Mouse (Mus musculus): ENCODE measurements at regions not wholly inside any gene's neighbourhood (a gene's known extent, or its start where the extent isn't known, plus 50 kb on each side); places are given as distances from the start of the nearest gene placed in this dataset.

GRCm38 (mm10) chr17:82999710-83000109, 215.4 kb upstream of the Pkdcc start:
- Histone ChIP-seq H3K9ac (no peak overlapping the region), H3K9me3 (replicated peaks) (no peaks in the 10 kb centered on the region), H3K4me2 (replicated peaks) (no peak overlapping the region), H3K4me1 (no peaks in the 10 kb centered on the region), H3K4me3 (replicated peaks) (no peak overlapping the region), H3K36me3 (no peaks in the 10 kb centered on the region), H3K27ac (replicated peaks) (no peak overlapping the region), H3K27me3 (no peaks in the 10 kb centered on the region)
- no peak for ATAC-seq (ENCODE audit: insufficient number of reproducible peaks, low FRiP score, low TSS enrichment, low read depth)
- whole genome bisulfite sequencing: 69% methylated on average over 10 of the region's 10 CpGs

DNA sequence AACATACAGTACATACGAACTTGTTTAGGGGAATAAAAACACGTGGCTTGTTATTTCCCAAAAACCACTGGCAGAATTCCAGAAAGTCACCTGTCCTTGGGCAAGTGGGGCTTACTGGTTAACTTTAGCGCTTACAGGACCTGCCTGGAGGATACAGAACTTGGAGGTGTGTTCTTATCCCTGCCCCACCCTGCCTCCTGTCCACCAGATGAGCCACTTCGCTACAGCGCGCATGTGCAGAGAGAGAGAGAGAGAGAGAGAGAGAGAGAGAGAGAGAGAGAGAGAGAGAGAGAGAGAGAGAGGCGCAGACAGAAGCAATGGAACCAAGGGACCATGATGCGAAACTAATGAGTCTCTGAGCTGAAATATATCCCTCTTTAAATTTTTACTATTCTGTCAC, 214.7 kb upstream of the Pkdcc start:
- ATAC-seq (ENCODE audit: insufficient number of reproducible peaks, low FRiP score, low TSS enrichment, low read depth): no peak
- Histone ChIP-seq H3K27me3 (no peaks in the 10 kb centered on the region), H3K4me3 (replicated peaks) (no peak overlapping the region), H3K9ac (no peak overlapping the region), H3K4me2 (replicated peaks) (no peak overlapping the region), H3K27ac (replicated peaks) (no peak overlapping the region), H3K9me3 (replicated peaks) (no peaks in the 10 kb centered on the region), H3K36me3 (no peaks in the 10 kb centered on the region), H3K4me1 (no peaks in the 10 kb centered on the region)
- WGBS: 54% methylated on average over 8 of the region's 8 CpGs

GRCm38 (mm10) chr17:83001567-83001966, 213.5 kb upstream of the Pkdcc start:
- ATAC-seq (ENCODE audit: insufficient number of reproducible peaks, low FRiP score, low TSS enrichment, low read depth): no peak
- H3K27me3 ChIP-seq: no peaks in the 10 kb centered on the region
- H3K4me1 ChIP-seq: no peaks in the 10 kb centered on the region
- no peak overlapping the region for H3K27ac ChIP-seq (replicated peaks)
- no peak overlapping the region for H3K4me2 ChIP-seq (replicated peaks)
- H3K4me3 ChIP-seq (replicated peaks): no peak overlapping the region
- H3K9me3 ChIP-seq (replicated peaks): no peaks in the 10 kb centered on the region
- H3K9ac ChIP-seq: no peak overlapping the region
- no peaks in the 10 kb centered on the region for H3K36me3 ChIP-seq
- WGBS: 4% methylated on average over 2 of the region's 2 CpGs

- Histone ChIP-seq H3K9me3 (replicated peaks) (no peaks in the 10 kb centered on the region), H3K27me3 (no peaks in the 10 kb centered on the region), H3K9ac (no peak overlapping the region), H3K4me3 (replicated peaks) (no peak overlapping the region), H3K36me3 (no peaks in the 10 kb centered on the region), H3K4me2 (replicated peaks) (no peak overlapping the region), H3K4me1 (no peaks in the 10 kb centered on the region), H3K27ac (replicated peaks) (no peak overlapping the region)
- WGBS: 82% methylated on average over 1 of the region's 1 CpGs
- ATAC-seq (ENCODE audit: insufficient number of reproducible peaks, low FRiP score, low TSS enrichment, low read depth): no peak
These were observed 204.2 kb upstream of the Pkdcc start for GRCm38 (mm10) chr17:83010845-83011244.

DNA sequence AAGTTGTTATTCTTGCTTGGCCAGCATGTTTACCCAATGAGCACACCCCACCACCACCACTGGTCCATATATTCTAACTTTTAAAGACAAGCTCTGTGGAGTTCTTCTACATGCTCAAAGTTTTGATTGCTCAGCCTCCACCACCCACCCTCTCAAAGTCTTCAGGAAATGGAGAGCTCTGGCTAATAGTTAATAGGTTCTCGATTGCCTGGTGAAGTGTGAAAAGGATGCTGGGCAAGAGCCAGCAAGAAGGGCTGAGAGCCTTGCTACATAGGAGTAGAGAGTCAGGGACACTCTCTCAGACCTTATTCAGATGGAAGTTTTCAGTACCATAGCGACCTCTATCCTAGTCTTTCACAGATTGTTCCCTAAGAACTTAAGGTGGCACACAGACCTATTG, 199.4 kb upstream of the Pkdcc start:
- Histone ChIP-seq H3K9ac (no peak overlapping the region), H3K27me3 (no peaks in the 10 kb centered on the region), H3K4me2 (replicated peaks) (no peak overlapping the region), H3K4me3 (replicated peaks) (no peak overlapping the region), H3K4me1 (no peaks in the 10 kb centered on the region), H3K36me3 (no peaks in the 10 kb centered on the region), H3K27ac (replicated peaks) (no peak overlapping the region), H3K9me3 (replicated peaks) (no peaks in the 10 kb centered on the region)
- 58% methylated on average over 2 of the region's 2 CpGs for WGBS
- ATAC-seq (ENCODE audit: insufficient number of reproducible peaks, low FRiP score, low TSS enrichment, low read depth): no peak

- Histone ChIP-seq H3K4me2 (replicated peaks) (no peak overlapping the region), H3K27ac (replicated peaks) (no peak overlapping the region), H3K4me1 (no peaks in the 10 kb centered on the region), H3K9ac (no peak overlapping the region), H3K9me3 (replicated peaks) (no peaks in the 10 kb centered on the region), H3K36me3 (no peaks in the 10 kb centered on the region), H3K27me3 (no peaks in the 10 kb centered on the region), H3K4me3 (replicated peaks) (no peak overlapping the region)
- no peak for ATAC-seq (ENCODE audit: insufficient number of reproducible peaks, low FRiP score, low TSS enrichment, low read depth)
- WGBS: 97% methylated on average over 5 of the region's 5 CpGs
These were observed 198.2 kb upstream of the Pkdcc start for GRCm38 (mm10) chr17:83016936-83017335.

- no peaks in the 10 kb centered on the region for H3K36me3 ChIP-seq
- no peak overlapping the region for H3K4me3 ChIP-seq (replicated peaks)
- H3K9ac ChIP-seq: no peak overlapping the region
- H3K4me2 ChIP-seq (replicated peaks): no peak overlapping the region
- ATAC-seq (ENCODE audit: insufficient number of reproducible peaks, low FRiP score, low TSS enrichment, low read depth): no peak
- H3K27me3 ChIP-seq: no peaks in the 10 kb centered on the region
- WGBS: 57% methylated on average over 5 of the region's 5 CpGs
- H3K4me1 ChIP-seq: no peaks in the 10 kb centered on the region
- H3K9me3 ChIP-seq (replicated peaks): no peaks in the 10 kb centered on the region
- no peak overlapping the region for H3K27ac ChIP-seq (replicated peaks)
These were observed 195.8 kb upstream of the Pkdcc start for GRCm38 (mm10) chr17:83019267-83019666.

DNA sequence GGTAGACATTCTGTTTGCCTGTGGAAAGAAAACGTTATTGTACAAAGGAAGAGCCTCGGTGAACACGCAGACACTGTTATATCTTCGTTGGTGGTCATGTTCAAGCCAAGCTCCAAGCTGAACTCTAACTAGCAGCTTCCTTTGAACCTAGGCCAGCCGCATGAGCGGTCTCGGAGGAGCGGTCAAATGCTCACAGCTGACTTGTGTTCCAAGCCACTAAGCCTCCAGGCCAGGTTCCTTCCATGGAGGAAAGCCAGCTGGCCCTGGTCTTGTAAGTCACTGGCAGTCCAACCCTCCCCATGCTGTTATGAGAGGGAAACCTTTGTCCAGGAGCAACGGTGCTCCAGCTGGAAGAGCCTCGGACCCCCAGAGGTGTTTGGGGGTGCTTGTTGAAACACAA, 194.5 kb upstream of the Pkdcc start:
- Histone ChIP-seq H3K4me1 (0 out of 2 replicates have a peak, but pooled peaks cover 4% of the 10 kb centered on the region), H3K9me3 (replicated peaks) (no peaks in the 10 kb centered on the region), H3K27ac (replicated peaks) (no peak overlapping the region), H3K4me3 (replicated peaks) (no peak overlapping the region), H3K9ac (no peak overlapping the region), H3K36me3 (no peaks in the 10 kb centered on the region), H3K4me2 (replicated peaks) (no peak overlapping the region), H3K27me3 (no peaks in the 10 kb centered on the region)
- 56% methylated on average over 10 of the region's 10 CpGs for WGBS
- 0 out of 2 replicates have a peak, but pooled peaks have one; percentile 40 for ATAC-seq (ENCODE audit: insufficient number of reproducible peaks, low FRiP score, low TSS enrichment, low read depth)

DNA sequence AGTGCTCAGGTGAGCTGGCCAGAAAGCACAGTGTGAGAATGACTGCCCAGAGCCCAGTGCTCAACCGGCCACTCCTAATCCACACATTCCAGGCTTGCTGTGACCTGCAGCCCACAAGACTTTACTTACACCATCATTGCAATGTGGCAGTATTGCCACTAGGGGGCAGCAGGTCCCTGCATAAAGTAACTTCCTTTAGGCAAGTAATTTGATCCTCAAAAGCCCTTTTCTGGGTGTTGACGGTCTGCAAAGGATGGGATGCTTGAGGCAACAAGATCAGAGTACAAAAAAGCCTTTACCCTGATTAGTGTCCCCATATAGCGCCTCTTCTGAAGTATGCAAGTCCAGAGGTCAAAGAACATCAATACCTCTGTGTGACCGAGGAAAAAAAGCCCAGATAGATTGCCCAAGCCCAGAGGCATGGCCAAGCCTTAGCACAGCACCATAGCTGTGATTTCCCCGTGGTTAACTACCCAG, 189.7 kb upstream of the Pkdcc start:
- no peak overlapping the region for H3K9ac ChIP-seq
- no peaks in the 10 kb centered on the region for H3K27me3 ChIP-seq
- H3K4me1 ChIP-seq: 0 out of 2 replicates have a peak, but pooled peaks cover 4% of the 10 kb centered on the region
- no peaks in the 10 kb centered on the region for H3K9me3 ChIP-seq (replicated peaks)
- WGBS: 6% methylated on average over 5 of the region's 5 CpGs
- H3K36me3 ChIP-seq: no peaks in the 10 kb centered on the region
- 0 out of 2 replicates have a peak, but pooled peaks have one; percentile 21 for ATAC-seq (ENCODE audit: insufficient number of reproducible peaks, low FRiP score, low TSS enrichment, low read depth)
- no peak overlapping the region for H3K4me2 ChIP-seq (replicated peaks)
- no peak overlapping the region for H3K27ac ChIP-seq (replicated peaks)
- no peak overlapping the region for H3K4me3 ChIP-seq (replicated peaks)

- Histone ChIP-seq H3K27ac (replicated peaks) (no peak overlapping the region), H3K27me3 (no peaks in the 10 kb centered on the region), H3K4me2 (replicated peaks) (no peak overlapping the region), H3K9ac (no peak overlapping the region), H3K36me3 (no peaks in the 10 kb centered on the region), H3K9me3 (replicated peaks) (no peaks in the 10 kb centered on the region), H3K4me3 (replicated peaks) (no peak overlapping the region), H3K4me1 (no peaks in the 10 kb centered on the region)
- ATAC-seq (ENCODE audit: insufficient number of reproducible peaks, low FRiP score, low TSS enrichment, low read depth): no peak
- 57% methylated on average over 6 of the region's 6 CpGs for WGBS
These were observed 180.0 kb upstream of the Pkdcc start for GRCm38 (mm10) chr17:83034914-83035573.

GRCm38 (mm10) chr17:83035574-83035918, 179.5 kb upstream of the Pkdcc start:
- H3K4me3 ChIP-seq (replicated peaks): no peak overlapping the region
- no peaks in the 10 kb centered on the region for H3K9me3 ChIP-seq (replicated peaks)
- ATAC-seq (ENCODE audit: insufficient number of reproducible peaks, low FRiP score, low TSS enrichment, low read depth): no peak
- 74% methylated on average over 5 of the region's 5 CpGs for WGBS
- H3K4me2 ChIP-seq (replicated peaks): no peak overlapping the region
- no peaks in the 10 kb centered on the region for H3K27me3 ChIP-seq
- H3K36me3 ChIP-seq: no peaks in the 10 kb centered on the region
- H3K4me1 ChIP-seq: no peaks in the 10 kb centered on the region
- H3K9ac ChIP-seq: no peak overlapping the region
- no peak overlapping the region for H3K27ac ChIP-seq (replicated peaks)

DNA sequence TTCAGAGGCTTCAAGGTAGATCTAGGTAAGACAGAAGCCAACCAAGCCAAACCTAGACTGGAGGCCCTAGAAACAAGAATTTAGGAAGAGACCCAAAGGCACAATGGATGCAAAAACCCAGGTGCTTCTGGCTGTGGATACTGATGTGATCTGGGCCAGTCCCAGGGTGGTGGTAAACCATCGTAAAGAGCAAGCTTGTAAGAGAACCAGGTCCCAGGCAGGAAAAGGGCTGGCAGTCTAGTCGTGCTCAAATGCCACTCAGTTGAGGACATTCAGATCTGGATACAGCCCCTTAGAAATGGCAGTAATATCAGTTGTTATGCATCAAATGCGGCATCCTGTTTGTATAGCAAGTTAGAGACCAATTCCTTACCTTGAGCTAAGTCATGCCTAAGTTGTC, 175.5 kb upstream of the Pkdcc start:
- ATAC-seq (ENCODE audit: insufficient number of reproducible peaks, low FRiP score, low TSS enrichment, low read depth): no peak
- no peak overlapping the region for H3K27ac ChIP-seq (replicated peaks)
- H3K9me3 ChIP-seq (replicated peaks): no peaks in the 10 kb centered on the region
- H3K4me3 ChIP-seq (replicated peaks): no peak overlapping the region
- no peak overlapping the region for H3K4me2 ChIP-seq (replicated peaks)
- H3K27me3 ChIP-seq: no peaks in the 10 kb centered on the region
- 87% methylated on average over 3 of the region's 3 CpGs for WGBS
- no peaks in the 10 kb centered on the region for H3K36me3 ChIP-seq
- no peak overlapping the region for H3K9ac ChIP-seq
- H3K4me1 ChIP-seq: peaks cover 7% of the 10 kb centered on the region

All from embryonic facial prominence, embryonic 15.5 days (tissue).